Mouse (Mus musculus) neural tube, embryonic 12.5 days (tissue): Measurements from ENCODE around the gene Hist1h4f. TPM values are rescaled to one million over a fixed set of nuclear protein-coding genes. Genes with fewer than 3 reads are reported as not detected.
"Not testable (repeated sequence)": the region's sequence is repeated elsewhere in the genome, so short reads cannot be mapped to it uniquely, and the experiment has no call there.

ENCODE experiments used
- ATAC-seq: fragments of 200-750 bp; cut with Nextera tagmentation; 2 replicates; pipeline ENCODE4 v1.8.0; 2017; ENCODE audit warnings: low read depth, mild to moderate bottlenecking, moderate TSS enrichment, moderate library complexity; ENCODE audit not compliant: low FRiP score
- H3K27ac ChIP-seq: fragments of 300-500 bp; sonication (generic); 2 replicates; pipeline ENCODE4 v1.5.1; 2016
- H3K27me3 ChIP-seq: fragments of 300-500 bp; sonication (generic); replicated peaks from 2 replicates; pipeline ENCODE4 v1.6.1; 2016; ENCODE audit warnings: mild to moderate bottlenecking
- H3K36me3 ChIP-seq: fragments of 300-500 bp; sonication (generic); 2 replicates; pipeline ENCODE4 v1.6.1; 2016; ENCODE audit warnings: mild to moderate bottlenecking
- H3K4me1 ChIP-seq: fragments of 300-500 bp; sonication (generic); 2 replicates; pipeline ENCODE4 v1.6.1; 2016
- H3K4me2 ChIP-seq: fragments of 300-500 bp; sonication (generic); replicated peaks from 2 replicates; pipeline ENCODE4 v1.6.1; 2016; ENCODE audit warnings: mild to moderate bottlenecking
- H3K4me3 ChIP-seq: fragments of 300-500 bp; sonication (generic); 2 replicates; pipeline ENCODE4 v1.5.1; 2016
- H3K9ac ChIP-seq: fragments of 300-500 bp; sonication (generic); 2 replicates; pipeline ENCODE4 v1.6.1; 2016; ENCODE audit warnings: mild to moderate bottlenecking
- H3K9me3 ChIP-seq: fragments of 300-500 bp; sonication (generic); 2 replicates; pipeline ENCODE4 v1.6.1; 2016; ENCODE audit warnings: mild to moderate bottlenecking
- WGBS: fragments of 180-500 bp; shearing (Covaris S2); methylation state at CpG from one replicate; pipeline ENCODE4 v1.1.7; 2016; 5-methylcytosine and 5-hydroxymethylcytosine counted together
- polyA plus RNA-seq: library from polyadenylated mRNA; unstranded; fragments of >200 nt; fragmentation: Nextera tagmentation; extraction: Ambion mirVana; gene quantifications from 2 replicates; pipeline ENCODE4 v1.2.1, GENCODE M21; 2016

Gene Hist1h4f
- 0.79 and 1.00 TPM in 2 replicates for polyA plus RNA-seq

DNA sequence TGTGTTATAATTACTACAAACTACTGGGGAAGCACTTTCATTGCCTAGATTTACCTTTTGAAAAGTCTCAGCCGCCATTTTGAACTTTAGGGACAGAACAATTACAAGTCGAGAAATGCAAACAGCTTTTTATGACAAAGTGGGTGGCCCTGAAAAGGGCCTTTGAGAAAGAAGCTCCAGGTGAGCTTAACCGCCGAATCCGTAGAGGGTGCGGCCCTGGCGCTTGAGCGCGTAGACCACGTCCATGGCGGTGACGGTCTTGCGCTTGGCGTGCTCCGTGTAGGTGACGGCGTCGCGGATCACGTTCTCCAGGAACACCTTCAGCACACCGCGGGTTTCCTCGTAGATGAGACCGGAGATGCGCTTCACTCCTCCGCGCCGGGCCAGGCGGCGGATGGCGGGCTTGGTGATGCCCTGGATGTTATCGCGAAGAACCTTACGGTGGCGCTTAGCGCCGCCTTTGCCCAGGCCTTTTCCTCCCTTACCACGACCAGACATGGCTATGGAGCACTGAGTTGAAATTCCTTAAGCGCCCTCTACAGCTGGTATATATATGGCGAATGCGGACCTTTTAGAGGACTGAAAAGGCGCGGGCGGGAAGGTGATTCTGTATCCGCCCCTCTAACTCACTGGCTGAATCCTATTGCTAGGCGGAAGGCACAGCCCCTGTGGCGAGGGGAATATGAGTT lies at the start of gene Hist1h4f:
Hist1h4f (minus strand) TSS at position 503 of the 689 bp plus-strand sequence.
- H3K27me3 ChIP-seq, result not testable (repeated sequence)
- under 1% methylated on average over 47 of the region's 47 CpGs for WGBS
- peak; percentile 80 for ATAC-seq

DNA sequence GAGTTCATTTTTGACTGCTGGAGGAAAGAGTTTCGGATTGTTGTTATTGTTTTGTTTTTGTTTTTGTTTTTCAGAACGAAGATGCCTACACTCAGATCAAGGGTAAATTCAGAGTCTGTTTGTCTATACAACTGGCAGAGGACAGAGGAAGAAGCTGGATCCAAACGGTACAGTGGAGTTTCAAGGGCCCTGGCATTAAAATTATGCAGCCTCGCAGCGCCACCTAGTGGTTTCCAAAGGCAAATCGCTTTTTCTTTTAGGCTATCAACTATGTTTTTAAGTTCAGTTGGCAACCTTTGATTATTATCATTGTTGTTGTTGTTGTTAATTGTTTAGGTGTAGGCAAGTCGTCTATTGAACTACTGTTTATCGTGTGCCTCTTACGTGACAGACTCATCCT lies 46.5 kb upstream of the Hist1h4f start:
- Histone ChIP-seq H3K4me2 (no peak overlapping the region), H3K4me3 (no peak overlapping the region), H3K36me3 (no peaks in the 10 kb centered on the region), H3K4me1 (no peaks in the 10 kb centered on the region), H3K9ac (no peak overlapping the region), H3K9me3 (no peaks in the 10 kb centered on the region), H3K27me3 (no peaks in the 10 kb centered on the region), H3K27ac (no peak overlapping the region)
- WGBS, result 7% methylated on average over 9 of the region's 9 CpGs
- no peak for ATAC-seq

More for the DNA sequence above, at the start of gene Hist1h4f:
- peak within 1 kb of the TSS; percentile 65 for H3K4me2 ChIP-seq
- H3K4me3 ChIP-seq, result peak within 1 kb of the TSS; percentile 41
- peak within 1 kb of the TSS; percentile 43 for H3K27ac ChIP-seq
- peaks cover 12% of the 10 kb centered on the region; the same call in 1 of the 2 replicates for H3K4me1 ChIP-seq
- H3K9ac ChIP-seq, result peak within 1 kb of the TSS; percentile 53
- not testable (repeated sequence) for H3K36me3 ChIP-seq, H3K9me3 ChIP-seq

DNA sequence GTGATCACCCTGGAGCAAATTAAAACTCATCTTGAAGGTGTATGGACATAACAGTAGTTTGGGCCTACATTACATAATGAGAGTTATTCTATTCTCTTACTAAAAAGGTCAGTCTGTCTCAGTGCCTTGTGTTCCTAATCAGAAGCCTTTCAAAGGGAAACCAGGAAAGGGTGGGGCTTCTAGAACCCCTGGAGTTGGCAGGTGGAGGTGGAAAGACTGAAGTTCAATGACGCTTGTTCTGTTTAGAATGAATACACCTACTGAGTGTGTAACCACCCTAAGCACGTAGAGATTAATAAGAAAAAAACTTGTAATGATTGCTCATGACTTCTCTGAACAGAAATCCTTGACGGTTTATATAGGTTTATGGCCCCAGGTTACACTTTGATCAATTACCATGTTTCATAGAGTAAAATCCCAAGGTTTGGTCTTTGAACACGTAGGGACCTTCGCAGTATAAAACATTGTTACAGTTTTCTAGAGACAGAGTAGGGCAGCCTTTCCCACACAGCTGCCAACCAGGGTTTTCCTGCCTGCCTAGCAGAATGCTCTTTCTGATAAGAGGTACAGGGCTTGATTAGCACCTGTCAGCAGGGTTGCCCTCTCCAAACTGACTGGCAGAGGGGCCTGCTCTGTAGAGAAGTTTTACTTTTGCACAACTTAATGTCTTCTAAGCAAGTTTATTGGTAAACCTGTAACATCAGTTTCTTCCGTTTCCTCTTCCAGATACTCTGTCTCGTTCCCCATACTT lies 44.3 kb upstream of the Hist1h4f start:
- Histone ChIP-seq H3K36me3 (no peaks in the 10 kb centered on the region), H3K27ac (no peak overlapping the region), H3K9me3 (no peaks in the 10 kb centered on the region), H3K9ac (no peak overlapping the region), H3K4me1 (no peaks in the 10 kb centered on the region), H3K4me3 (no peak overlapping the region), H3K4me2 (no peak overlapping the region), H3K27me3 (no peaks in the 10 kb centered on the region)
- ATAC-seq, result no peak
- 86% methylated on average over 7 of the region's 7 CpGs for WGBS

DNA sequence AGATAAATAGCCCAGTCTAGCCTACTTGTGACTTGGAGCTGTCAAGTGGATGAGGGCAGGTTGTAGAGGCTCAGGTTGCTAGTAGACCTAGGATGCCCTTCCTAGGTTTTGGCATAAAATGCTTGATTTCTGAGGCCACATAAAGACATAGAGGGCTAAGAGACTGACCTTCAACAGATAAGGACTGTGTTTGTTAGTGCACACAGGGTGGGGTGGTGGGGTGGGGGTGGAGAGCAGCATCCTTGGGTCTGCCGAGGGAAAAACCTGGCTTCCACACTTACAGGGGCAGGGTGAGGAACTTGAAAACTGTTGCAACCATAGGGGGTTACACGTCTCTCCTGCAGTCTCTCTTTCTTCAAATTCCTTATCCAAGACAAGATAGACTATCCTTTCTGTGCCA lies 43.7 kb upstream of the Hist1h4f start:
- Histone ChIP-seq H3K9me3 (no peaks in the 10 kb centered on the region), H3K4me1 (no peaks in the 10 kb centered on the region), H3K9ac (no peak overlapping the region), H3K27ac (no peak overlapping the region), H3K36me3 (no peaks in the 10 kb centered on the region), H3K4me2 (no peak overlapping the region), H3K4me3 (no peak overlapping the region), H3K27me3 (no peaks in the 10 kb centered on the region)
- ATAC-seq, result no peak
- WGBS, result 77% methylated on average over 2 of the region's 2 CpGs

DNA sequence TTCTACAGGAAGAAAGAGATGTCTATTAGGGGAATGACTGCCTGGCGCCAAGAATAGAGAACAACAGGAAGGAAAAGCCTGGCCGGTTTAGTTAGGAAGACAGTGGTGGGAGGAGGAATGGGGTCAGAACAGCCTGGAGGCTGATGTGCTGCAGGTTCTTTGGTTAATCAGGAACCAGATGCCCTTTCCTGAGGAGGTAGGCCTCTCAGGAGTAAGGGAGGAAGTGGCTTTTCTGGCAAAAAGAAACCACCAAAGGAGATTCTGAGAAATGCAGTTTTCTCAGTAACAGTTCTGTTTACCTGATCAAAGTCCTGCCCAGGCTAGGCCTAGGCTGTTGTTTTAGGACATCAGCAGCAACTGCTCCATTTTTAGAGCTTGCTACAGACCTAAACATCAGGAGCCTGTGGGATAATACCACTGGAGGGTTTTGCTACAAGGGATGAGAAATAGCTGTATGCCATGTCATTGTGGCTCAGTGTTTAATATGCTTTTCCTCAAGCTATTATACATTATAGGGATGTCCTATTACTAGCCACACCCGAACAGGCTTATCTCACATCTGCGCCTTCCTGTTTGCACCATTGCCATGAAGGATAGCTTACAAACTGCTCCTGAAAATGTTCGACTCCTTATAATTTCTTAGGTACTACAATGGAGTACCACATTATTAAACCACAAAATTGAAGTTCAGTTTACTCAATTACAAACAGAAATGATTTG lies 41.8 kb upstream of the Hist1h4f start:
- 84% methylated on average over 5 of the region's 5 CpGs for WGBS
- H3K4me1 ChIP-seq, result no peaks in the 10 kb centered on the region

DNA sequence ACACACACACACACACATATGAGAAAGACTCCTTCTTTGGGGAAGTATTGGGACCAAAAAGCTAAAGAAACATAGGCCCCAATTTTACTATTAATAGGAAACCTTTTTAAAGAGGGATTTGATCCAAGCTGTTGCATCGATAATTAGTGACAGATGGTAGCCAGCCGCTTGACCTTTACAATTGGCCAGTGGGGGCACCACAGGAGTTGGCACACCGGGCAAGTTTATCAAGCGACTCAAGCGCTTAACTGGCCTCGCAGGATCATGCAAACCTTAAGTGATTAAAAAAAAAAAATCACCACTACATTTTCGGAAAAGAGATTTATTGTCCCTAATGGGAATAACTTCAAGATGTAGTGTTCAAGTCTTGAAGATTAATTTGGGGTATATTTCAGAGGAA lies 41.2 kb upstream of the Hist1h4f start:
- Histone ChIP-seq H3K27ac (no peak overlapping the region), H3K4me1 (no peaks in the 10 kb centered on the region), H3K4me2 (no peak overlapping the region), H3K4me3 (no peak overlapping the region), H3K36me3 (no peaks in the 10 kb centered on the region), H3K9me3 (no peaks in the 10 kb centered on the region), H3K9ac (no peak overlapping the region), H3K27me3 (no peaks in the 10 kb centered on the region)
- ATAC-seq, result no peak
- 92% methylated on average over 7 of the region's 7 CpGs for WGBS

More for the DNA sequence above, 41.8 kb upstream of the Hist1h4f start:
- Histone ChIP-seq H3K4me3 (no peak overlapping the region), H3K36me3 (no peaks in the 10 kb centered on the region), H3K9me3 (no peaks in the 10 kb centered on the region), H3K9ac (no peak overlapping the region), H3K4me2 (no peak overlapping the region), H3K27ac (no peak overlapping the region), H3K27me3 (no peaks in the 10 kb centered on the region)
- ATAC-seq, result no peak

DNA sequence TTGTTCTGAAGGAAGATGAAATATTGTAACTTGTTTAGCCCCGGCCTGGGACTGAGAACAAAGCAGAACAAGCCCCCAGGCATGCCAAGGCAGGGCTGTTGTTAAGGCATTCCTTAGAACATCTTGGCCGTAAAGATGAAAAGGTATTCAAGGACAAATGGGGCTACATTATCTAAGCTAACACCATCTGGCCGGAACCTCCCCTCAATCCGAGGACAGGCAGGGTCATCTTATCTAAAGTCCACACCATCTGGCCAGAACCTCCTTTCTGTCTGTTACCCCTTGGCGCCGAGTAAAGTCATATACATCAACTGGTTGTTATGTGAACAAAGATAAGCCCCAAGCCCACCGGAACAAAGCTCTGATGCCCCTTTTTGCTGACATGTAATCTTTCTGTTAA lies 40.4 kb upstream of the Hist1h4f start:
- H3K4me3 ChIP-seq, H3K36me3 ChIP-seq, ATAC-seq, H3K27me3 ChIP-seq, H3K9ac ChIP-seq, H3K4me2 ChIP-seq, H3K9me3 ChIP-seq, H3K4me1 ChIP-seq, H3K27ac ChIP-seq: not testable (repeated sequence)
- WGBS, result 89% methylated on average over 7 of the region's 7 CpGs

DNA sequence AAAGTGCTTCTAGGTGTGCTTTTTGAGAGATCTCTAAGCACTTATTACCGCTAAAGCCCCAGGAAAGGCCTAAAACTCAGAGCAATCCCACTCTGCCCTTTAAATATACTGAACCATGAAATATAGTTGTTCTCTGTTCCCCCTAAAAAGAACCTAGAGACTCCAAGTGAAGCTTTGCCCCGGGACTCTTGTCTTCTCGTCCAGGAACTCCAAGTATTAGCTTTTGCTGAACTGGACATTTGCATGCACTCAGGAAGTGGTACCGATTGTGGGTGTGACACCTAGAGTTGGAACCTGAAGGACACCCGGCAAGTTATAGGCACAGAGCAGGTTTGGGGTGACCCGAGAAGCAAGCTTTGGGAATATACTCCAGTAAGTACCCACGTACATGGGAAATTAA lies 39.8 kb upstream of the Hist1h4f start:
- 94% methylated on average over 7 of the region's 7 CpGs for WGBS
- Histone ChIP-seq H3K36me3 (no peaks in the 10 kb centered on the region), H3K27ac (no peak overlapping the region), H3K27me3 (no peaks in the 10 kb centered on the region), H3K4me2 (no peak overlapping the region), H3K9ac (no peak overlapping the region), H3K4me1 (peaks cover 4% of the 10 kb centered on the region), H3K4me3 (no peak overlapping the region), H3K9me3 (no peaks in the 10 kb centered on the region)
- no peak for ATAC-seq

DNA sequence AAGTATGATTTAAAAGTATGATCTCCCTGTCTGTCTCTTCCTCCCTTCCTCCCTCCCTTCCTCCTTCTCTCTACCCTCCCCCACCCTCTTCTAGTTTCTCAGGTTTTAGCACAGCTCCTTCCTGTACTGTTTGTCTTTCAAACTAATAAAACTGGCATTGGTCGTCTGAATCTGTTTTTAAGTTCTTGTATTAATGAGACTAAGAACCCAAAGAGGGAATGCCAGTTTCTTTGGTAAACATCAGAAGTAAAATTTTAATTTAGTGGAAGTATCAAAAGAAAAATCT lies 35.4 kb upstream of the Hist1h4f start:
- Histone ChIP-seq H3K27ac (peak overlapping the region; percentile 53; the same call in 1 of the 2 replicates), H3K4me2 (peak overlapping the region; percentile 71), H3K4me3 (peak overlapping the region; percentile 13; the same call in 1 of the 2 replicates), H3K4me1 (peaks cover 25% of the 10 kb centered on the region), H3K27me3 (no peaks in the 10 kb centered on the region), H3K9me3 (no peaks in the 10 kb centered on the region), H3K36me3 (no peaks in the 10 kb centered on the region), H3K9ac (0 out of 2 replicates have a peak overlapping the region, but pooled peaks have one; percentile 51)
- WGBS, result 4% methylated on average over 1 of the region's 1 CpGs
- no peak for ATAC-seq

DNA sequence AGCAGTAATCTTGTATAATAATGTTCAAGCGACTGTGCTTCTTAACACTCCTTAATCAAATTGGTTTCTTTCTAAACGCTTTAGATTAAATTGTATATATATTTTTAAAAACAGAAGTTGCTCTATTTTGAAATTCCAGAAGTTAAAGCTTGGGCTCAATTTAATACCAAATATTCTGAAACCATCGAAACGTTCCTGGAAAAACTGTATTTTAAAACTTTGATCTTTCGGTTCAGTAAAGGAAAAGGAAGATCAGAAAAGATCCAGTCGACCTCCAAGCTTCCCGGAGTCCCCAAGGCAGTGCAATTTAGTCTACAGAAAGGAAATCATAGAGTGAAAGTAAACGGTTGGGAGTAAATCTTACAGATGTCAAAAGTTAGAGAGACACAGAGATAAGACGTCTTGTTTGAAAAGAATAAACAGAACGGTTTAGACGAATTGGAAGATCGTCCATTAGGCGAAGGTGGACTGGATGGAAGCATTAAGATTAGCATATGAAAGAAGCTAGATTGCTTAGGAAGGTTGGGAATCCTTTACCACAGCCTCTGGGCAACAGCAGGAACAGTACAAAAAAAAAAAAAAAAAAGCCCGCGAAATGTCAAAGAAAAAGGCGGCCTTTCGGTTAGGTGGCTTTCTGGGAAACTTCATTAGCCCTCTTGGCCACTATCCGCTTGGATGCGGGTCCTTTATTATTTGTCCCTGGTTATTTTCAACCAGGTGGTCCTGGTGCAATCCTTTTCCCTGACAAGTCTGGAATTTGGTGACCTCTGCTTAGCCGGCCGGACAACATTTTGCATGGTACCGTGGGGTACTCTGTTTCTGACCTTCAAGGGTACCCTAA lies 34.9 kb upstream of the Hist1h4f start:
- 1% methylated on average over 22 of the region's 22 CpGs for WGBS
- ATAC-seq, result no peak

DNA sequence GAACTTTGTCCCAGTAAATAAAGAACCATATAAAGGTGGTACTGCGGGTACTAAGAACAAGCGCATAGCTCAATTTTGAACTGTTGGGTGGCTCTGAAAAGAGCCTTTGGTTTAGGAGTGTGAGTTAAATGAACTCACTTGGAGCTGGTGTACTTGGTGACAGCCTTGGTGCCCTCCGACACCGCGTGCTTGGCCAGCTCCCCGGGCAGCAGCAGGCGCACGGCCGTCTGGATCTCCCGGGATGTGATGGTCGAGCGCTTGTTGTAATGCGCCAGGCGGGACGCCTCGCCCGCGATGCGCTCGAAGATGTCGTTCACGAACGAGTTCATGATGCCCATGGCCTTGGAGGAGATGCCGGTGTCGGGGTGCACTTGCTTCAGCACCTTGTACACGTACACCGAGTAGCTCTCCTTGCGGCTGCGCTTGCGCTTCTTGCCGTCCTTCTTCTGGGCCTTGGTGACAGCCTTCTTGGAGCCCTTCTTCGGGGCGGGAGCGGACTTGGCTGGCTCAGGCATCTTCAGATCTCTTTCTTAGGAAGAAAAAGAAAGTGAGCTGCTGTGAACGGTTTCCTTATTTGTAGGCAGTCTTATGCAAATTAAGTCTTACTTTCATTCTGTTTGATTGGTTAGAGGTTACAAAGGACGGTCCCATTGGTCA lies 34.1 kb upstream of the Hist1h4f start:
- ATAC-seq, result peak; percentile 88
- peak overlapping the region; percentile 72 for H3K9ac ChIP-seq
- H3K4me1 ChIP-seq, result peaks cover 27% of the 10 kb centered on the region
- not testable (repeated sequence) for H3K36me3 ChIP-seq, H3K9me3 ChIP-seq, H3K27me3 ChIP-seq
- peak overlapping the region; percentile 42 for H3K4me3 ChIP-seq
- 0% methylated on average over 31 of the region's 36 CpGs for WGBS
- H3K27ac ChIP-seq, result peak overlapping the region; percentile 86
- peak overlapping the region; percentile 71 for H3K4me2 ChIP-seq

More for the DNA sequence above, 34.9 kb upstream of the Hist1h4f start:
- Histone ChIP-seq H3K4me3 (peak overlapping the region; percentile 13; the same call in 1 of the 2 replicates), H3K9ac (peak overlapping the region; percentile 51; the same call in 1 of the 2 replicates), H3K9me3 (no peaks in the 10 kb centered on the region), H3K27ac (peak overlapping the region; percentile 53; the same call in 1 of the 2 replicates), H3K4me1 (peaks cover 27% of the 10 kb centered on the region), H3K36me3 (no peaks in the 10 kb centered on the region), H3K27me3 (no peaks in the 10 kb centered on the region), H3K4me2 (peak overlapping the region; percentile 71)
